Mouse (Mus musculus): ENCODE results near the gene Olfr846.

The Olfr846 gene

DNA sequence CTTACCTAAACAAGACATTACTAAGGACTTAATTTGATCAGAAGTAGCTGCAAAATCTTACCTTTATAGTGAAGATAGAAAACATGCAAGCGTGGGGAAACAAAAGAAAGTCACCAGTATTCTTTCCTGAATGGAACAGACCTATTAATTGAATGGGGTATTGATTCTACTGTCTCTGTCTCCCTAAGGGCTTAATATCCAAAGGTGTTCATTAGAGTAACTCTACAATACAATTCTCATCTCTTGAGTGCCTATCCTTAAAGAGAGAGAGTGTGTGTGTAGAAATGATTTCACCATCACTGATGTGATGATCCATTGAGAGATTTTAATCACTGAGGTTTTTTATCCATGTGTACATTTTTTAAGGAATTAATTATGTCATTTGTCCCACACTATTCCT is at the start of gene Olfr846:
Olfr846 (minus strand) TSS at position 101 of the 400 bp plus-strand sequence.
- DNase-seq: no peak

DNA sequence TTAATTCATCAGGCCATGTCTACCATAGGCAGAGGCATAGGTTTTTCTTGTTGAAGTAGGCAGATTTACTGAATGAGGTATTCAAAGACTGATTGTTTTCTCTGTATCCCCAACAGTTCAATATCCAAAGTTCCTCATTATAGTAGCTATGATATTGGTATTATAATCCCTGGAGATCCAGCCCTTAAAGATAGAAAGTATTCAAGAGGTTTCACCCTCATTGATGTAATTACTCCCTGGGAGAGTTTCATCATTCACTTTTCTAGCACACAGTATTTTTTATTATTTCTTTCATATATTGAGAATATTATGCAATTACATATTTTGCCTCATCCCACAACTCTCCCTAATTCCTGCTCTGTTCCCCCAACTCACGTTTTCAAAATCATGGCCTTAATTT is 14.8 kb upstream of the Olfr846 start, which contains the start of gene Olfr847:
Olfr847 (minus strand) TSS at position 101 of the 400 bp plus-strand sequence.
- no peak for DNase-seq

DNA sequence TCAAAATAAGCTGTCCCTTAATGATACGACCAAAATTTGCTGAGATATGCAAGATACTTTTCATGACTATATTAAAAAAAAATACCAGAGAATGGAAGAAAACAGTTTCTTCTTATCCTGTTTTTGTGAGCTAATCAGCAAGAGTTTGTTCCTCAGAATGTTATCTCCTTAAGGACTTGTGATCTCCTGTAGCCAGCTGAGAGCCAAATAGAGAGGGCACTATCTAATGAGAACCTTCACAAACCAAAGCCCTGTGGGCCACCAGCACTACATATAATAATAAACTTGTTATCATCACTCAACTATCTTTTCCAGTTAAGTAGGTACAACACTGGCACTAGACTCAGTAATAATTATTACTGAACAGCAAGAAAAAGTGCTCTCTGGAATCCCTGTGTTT is 27.6 kb downstream of the Olfr846 start, which contains the start of gene Olfr845:
Olfr845 (plus strand) TSS at position 301 of the 400 bp plus-strand sequence.
- DNase-seq: no peak

DNA sequence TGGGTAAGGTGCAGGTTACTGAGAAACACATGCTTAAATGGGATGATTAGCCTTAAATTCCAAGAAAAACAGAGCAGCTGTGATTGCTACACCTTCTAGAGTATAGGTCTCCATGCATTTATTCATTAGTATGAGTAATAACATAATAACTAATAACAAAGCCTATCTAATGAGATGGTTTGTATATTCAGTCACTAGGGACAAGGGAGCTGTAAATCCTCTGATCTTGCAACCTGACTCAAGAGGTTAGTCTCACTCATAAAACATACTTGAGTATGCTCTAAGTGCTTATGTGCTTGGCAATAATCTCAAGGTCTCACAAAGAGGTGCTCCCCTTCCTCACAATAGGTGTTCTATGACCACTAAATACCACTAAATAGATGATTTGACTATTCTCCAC is 47.8 kb downstream of the Olfr846 start, which contains the start of gene Olfr844:
Olfr844 (plus strand) TSS at position 301 of the 400 bp plus-strand sequence.
- no peak for DNase-seq
